In genomic region chr15:103272419-103273279, GRCm38 (mm10) we compare ENCODE assay signal across 8 mouse cellular contexts. TPM values are rescaled to one million over a fixed set of nuclear protein-coding genes. Genes with fewer than 3 reads are reported as not detected.
DNase-seq lines count a peak whose midpoint lies in the region; ATAC-seq and TF ChIP-seq lines count a peak whose summit lies in the region.

Copz1 (plus strand) TSS chr15:103272714.

- H3K4me2 ChIP-seq in embryonic facial prominence, embryonic 15.5 days (replicated peaks) = peak within 1 kb of the TSS; percentile 64
- H3K4me2 ChIP-seq in limb, embryonic 14.5 days (replicated peaks; ENCODE audit: low read depth, low read length, severe bottlenecking) = peak within 1 kb of the TSS; percentile 68
- H3K4me2 ChIP-seq in midbrain, postnatal 0 days (ENCODE audit: low read depth, low read length, poor library complexity, severe bottlenecking) = peak within 1 kb of the TSS; percentile 68

- no peaks in the 10 kb centered on the region for H3K36me3 ChIP-seq in embryonic facial prominence, embryonic 15.5 days
- 0 out of 2 replicates have a peak, but pooled peaks cover 4% of the 10 kb centered on the region for H3K36me3 ChIP-seq in limb, embryonic 14.5 days (ENCODE audit: control insufficient read depth, insufficient read depth, low read length)
- no peaks in the 10 kb centered on the region for H3K36me3 ChIP-seq in midbrain, postnatal 0 days (ENCODE audit: insufficient read depth, low read length)

- TF ChIP-seq POLR2A in bone marrow, adult 2 months (IDR thresholded peaks at IDR 0.05; ENCODE audit: borderline replicate concordance, control insufficient read depth, low read depth, low read length) = peak; percentile 86
- peak; percentile 79; the same call in 1 of the 2 replicates for TF ChIP-seq POLR2A in limb, embryonic 14.5 days (IDR thresholded peaks at IDR 0.05; ENCODE audit: borderline replicate concordance, extremely low read depth, insufficient read depth, insufficient read length)

- no peaks in the 10 kb centered on the region for H3K9me3 ChIP-seq in embryonic facial prominence, embryonic 15.5 days (replicated peaks)
- H3K9me3 ChIP-seq in limb, embryonic 14.5 days (ENCODE audit: control insufficient read depth, low read length) = no peaks in the 10 kb centered on the region
- no peaks in the 10 kb centered on the region for H3K9me3 ChIP-seq in midbrain, postnatal 0 days (ENCODE audit: low read length)

- H3K9ac ChIP-seq in embryonic facial prominence, embryonic 15.5 days = peak within 1 kb of the TSS; percentile 99
- H3K9ac ChIP-seq in limb, embryonic 14.5 days (ENCODE audit: low read depth, low read length, severe bottlenecking) = peak within 1 kb of the TSS; percentile 85
- peak within 1 kb of the TSS; percentile 71 for H3K9ac ChIP-seq in midbrain, postnatal 0 days (replicated peaks; ENCODE audit: low read length, poor library complexity, severe bottlenecking)

- H3K27me3 ChIP-seq in embryonic facial prominence, embryonic 15.5 days = no peaks in the 10 kb centered on the region
- H3K27me3 ChIP-seq in limb, embryonic 14.5 days (ENCODE audit: control insufficient read depth, insufficient read depth, low read length) = no peaks in the 10 kb centered on the region
- H3K27me3 ChIP-seq in midbrain, postnatal 0 days (ENCODE audit: insufficient read depth, low read length) = no peaks in the 10 kb centered on the region

- TF ChIP-seq CTCF in bone marrow, adult 2 months (IDR thresholded peaks at IDR 0.05; ENCODE audit: control insufficient read depth, insufficient read depth, low read length) = no peak
- peak; percentile 69 for TF ChIP-seq CTCF in midbrain, postnatal 0 days (IDR thresholded peaks at IDR 0.05)

- peak within 1 kb of the TSS; percentile 15; the same call in 1 of the 2 replicates for H3K27ac ChIP-seq in bone marrow, adult 2 months (ENCODE audit: control insufficient read depth, insufficient read depth, low read depth, low read length, poor library complexity)
- H3K27ac ChIP-seq in embryonic facial prominence, embryonic 15.5 days (replicated peaks) = peak within 1 kb of the TSS; percentile 75
- H3K27ac ChIP-seq in limb, embryonic 14.5 days (replicated peaks; ENCODE audit: low read depth, low read length) = peak within 1 kb of the TSS; percentile 53
- H3K27ac ChIP-seq in midbrain, postnatal 0 days (ENCODE audit: low read depth, low read length) = peak within 1 kb of the TSS; percentile 59; the same call in 1 of the 2 replicates

- ATAC-seq in embryonic facial prominence, embryonic 15.5 days (ENCODE audit: insufficient number of reproducible peaks, low FRiP score, low TSS enrichment, low read depth) = peak; percentile 99
- peak; percentile 97 for ATAC-seq in limb, embryonic 14.5 days (ENCODE audit: low FRiP score, low read depth)
- ATAC-seq in midbrain, postnatal 0 days (ENCODE audit: low FRiP score) = peak; percentile 99

- H3K4me1 ChIP-seq in bone marrow, adult 2 months (ENCODE audit: control insufficient read depth, insufficient read depth, low read length) = no peaks in the 10 kb centered on the region; the same call in 1 of the 2 replicates
- peaks cover 15% of the 10 kb centered on the region for H3K4me1 ChIP-seq in embryonic facial prominence, embryonic 15.5 days
- peaks cover 17% of the 10 kb centered on the region for H3K4me1 ChIP-seq in limb, embryonic 14.5 days (ENCODE audit: control insufficient read depth, insufficient read depth, low read length)
- H3K4me1 ChIP-seq in midbrain, postnatal 0 days (ENCODE audit: insufficient read depth, low read length) = 0 out of 2 replicates have a peak, but pooled peaks cover 6% of the 10 kb centered on the region

- peak within 1 kb of the TSS; percentile 70 for H3K4me3 ChIP-seq in bone marrow, adult 2 months (replicated peaks; ENCODE audit: control insufficient read depth, low read depth, low read length)
- H3K4me3 ChIP-seq in embryonic facial prominence, embryonic 15.5 days (replicated peaks) = peak within 1 kb of the TSS; percentile 91
- peak within 1 kb of the TSS; percentile 78 for H3K4me3 ChIP-seq in limb, embryonic 14.5 days (replicated peaks; ENCODE audit: low read length)
- peak within 1 kb of the TSS; percentile 74 for H3K4me3 ChIP-seq in midbrain, postnatal 0 days (ENCODE audit: low read depth, low read length)

- peak; percentile 100 for DNase-seq in 416B (ENCODE audit: low read depth)
- DNase-seq in heart, adult 8-10 months (ENCODE audit: low spot score) = peak; percentile 98
- DNase-seq in kidney, adult 9 months = peak; percentile 99
- peak; percentile 99 for DNase-seq in limb, embryonic 14.5 days (ENCODE audit: low spot score)
- peak; percentile 100 for DNase-seq in midbrain, postnatal 0 days (ENCODE audit: low spot score)
- DNase-seq in spleen, postnatal 14 days (ENCODE audit: low spot score in 2 of 2) = peak; percentile 86 to 87

- under 1% methylated on average over 38 of the region's 38 CpGs for WGBS in bone marrow, adult 2 months
- WGBS in embryonic facial prominence, embryonic 15.5 days = under 1% methylated on average over 38 of the region's 38 CpGs
- under 1% methylated on average over 38 of the region's 38 CpGs for WGBS in limb, embryonic 14.5 days
- under 1% methylated on average over 38 of the region's 38 CpGs for WGBS in midbrain, postnatal 0 days

RNA-seq across cellular contexts. Expression of gene Copz1, which starts in this region (rescaled TPM):
- polyA plus RNA-seq in bone marrow, adult 2 months (2011; ENCODE audit: insufficient read depth, insufficient read length, low replicate concordance, missing spikeins) = 146 and 155 TPM in 2 replicates
- polyA plus RNA-seq in embryonic facial prominence, embryonic 15.5 days (2015; fragmentation: Nextera tagmentation; extraction: Ambion mirVana) = 264 and 279 TPM in 2 replicates
- total RNA-seq in heart, adult 8-10 months (2022) = 10 to 100 TPM; 48.9 to 55.0 (median 49.4) TPM
- polyA plus RNA-seq in limb, embryonic 14.5 days (2012; rRNA removed) = 200 and 228 TPM in 2 replicates
- polyA plus RNA-seq in limb, embryonic 14.5 days (2014; fragmentation: Nextera tagmentation; extraction: Ambion mirVana) = 292 and 298 TPM in 2 replicates
- 127 and 151 TPM in 2 replicates for total RNA-seq in midbrain, postnatal 0 days (2014; rRNA removed)
- polyA plus RNA-seq in midbrain, postnatal 0 days (2015; fragmentation: Nextera tagmentation; extraction: Ambion mirVana) = 178 and 184 TPM in 2 replicates

Comparison
In these comparisons a context has a peak if more than half of its experiments do, and no peak if none do; other contexts are left out.
1. Peak in every context shown above with its lines: DNase-seq, ATAC-seq, H3K4me3 ChIP-seq and H3K27ac ChIP-seq.
2. H3K27ac ChIP-seq: peak in every context shown above with its lines; median percentile 75 in embryonic facial prominence, embryonic 15.5 days; 59 in midbrain, postnatal 0 days; 53 in limb, embryonic 14.5 days; 15 in bone marrow, adult 2 months.